Mouse (Mus musculus): ENCODE measurements at regions not wholly inside any gene's neighbourhood (a gene's known extent, or its start where the extent isn't known, plus 50 kb on each side); places are given as distances from the start of the nearest gene placed in this dataset.
A peak's percentile ranks its signal among the peaks of the same experiment; 100 is the strongest.

GRCm38 (mm10) chr4:125350056-125350455 lies 140.4 kb upstream of the Grik3 start:
- no peak for DNase-seq

GRCm38 (mm10) chr4:125339056-125339455 lies 151.4 kb upstream of the Grik3 start:
- no peak for DNase-seq

- DNase-seq: no peak
These were observed 161.7 kb upstream of the Grik3 start for GRCm38 (mm10) chr4:125328806-125329205.

- DNase-seq: no peak
These were observed 166.0 kb upstream of the Grik3 start for GRCm38 (mm10) chr4:125324495-125324894.

- DNase-seq: no peak
These were observed 171.2 kb upstream of the Grik3 start for GRCm38 (mm10) chr4:125319343-125319742.

- DNase-seq: no peak
These were observed 172.2 kb upstream of the Grik3 start for GRCm38 (mm10) chr4:125318293-125318692.

- no peak for DNase-seq
These were observed 173.6 kb upstream of the Grik3 start for GRCm38 (mm10) chr4:125316876-125317275.

- DNase-seq: peak; percentile 3 to 14
These were observed 174.7 kb upstream of the Grik3 start for GRCm38 (mm10) chr4:125315818-125316217.

- no peak for DNase-seq
These were observed 176.6 kb upstream of the Grik3 start for GRCm38 (mm10) chr4:125313892-125314291.

- DNase-seq: no peak
These were observed 177.2 kb upstream of the Grik3 start for GRCm38 (mm10) chr4:125313252-125313651.

- no peak for DNase-seq
These were observed 180.5 kb upstream of the Zc3h12a start for GRCm38 (mm10) chr4:125308171-125308570.

GRCm38 (mm10) chr4:125305766-125306165 lies 178.1 kb upstream of the Zc3h12a start:
- no peak for DNase-seq

GRCm38 (mm10) chr4:125302660-125303059 lies 175.0 kb upstream of the Zc3h12a start:
- no peak for DNase-seq

GRCm38 (mm10) chr4:125300503-125301457 lies 173.1 kb upstream of the Zc3h12a start:
- peak; percentile 7 to 11 for DNase-seq

GRCm38 (mm10) chr4:125290761-125291160 lies 163.1 kb upstream of the Zc3h12a start:
- DNase-seq: no peak

GRCm38 (mm10) chr4:125289709-125290108 lies 162.1 kb upstream of the Zc3h12a start:
- no peak for DNase-seq

- no peak for DNase-seq
These were observed 161.4 kb upstream of the Zc3h12a start for GRCm38 (mm10) chr4:125289031-125289449.

- no peak for DNase-seq
These were observed 155.3 kb upstream of the Zc3h12a start for GRCm38 (mm10) chr4:125282974-125283319.

- peak; percentile 68 to 69 for DNase-seq
These were observed 154.7 kb upstream of the Zc3h12a start for GRCm38 (mm10) chr4:125282154-125282973.

- DNase-seq: no peak
These were observed 151.5 kb upstream of the Zc3h12a start for GRCm38 (mm10) chr4:125279165-125279564.

- no peak for DNase-seq
These were observed 149.2 kb upstream of the Zc3h12a start for GRCm38 (mm10) chr4:125276861-125277260.

- DNase-seq: no peak
These were observed 147.6 kb upstream of the Zc3h12a start for GRCm38 (mm10) chr4:125275259-125275658.

- no peak for DNase-seq
These were observed 143.3 kb upstream of the Zc3h12a start for GRCm38 (mm10) chr4:125270951-125271350.

- DNase-seq: no peak
These were observed 138.6 kb upstream of the Zc3h12a start for GRCm38 (mm10) chr4:125266212-125266611.

Measured in cerebellum, postnatal 36 days (tissue).